Mouse (Mus musculus) embryonic facial prominence, embryonic 10.5 days (tissue): ENCODE measurements at regions not wholly inside any gene's neighbourhood (a gene's known extent, or its start where the extent isn't known, plus 50 kb on each side); places are given as distances from the start of the nearest gene placed in this dataset.
"Not testable (repeated sequence)": the region's sequence is repeated elsewhere in the genome, so short reads cannot be mapped to it uniquely, and the experiment has no call there.

Experiments
- DNase-seq: peaks from one replicate; pipeline ENCODE4 v3.0.0-alpha.2; 2017; ENCODE audit warnings: low spot score
- H3K27ac ChIP-seq: fragments of 300-500 bp; sonication (generic); replicated peaks from 2 replicates; pipeline ENCODE4 v1.5.1; 2016; ENCODE audit warnings: mild to moderate bottlenecking
- H3K27me3 ChIP-seq: fragments of 300-500 bp; sonication (generic); replicated peaks from 2 replicates; pipeline ENCODE4 v1.6.1; 2016; ENCODE audit warnings: low read depth, mild to moderate bottlenecking; ENCODE audit not compliant: poor library complexity, severe bottlenecking
- H3K36me3 ChIP-seq: fragments of 300-500 bp; sonication (generic); replicated peaks from 2 replicates; pipeline ENCODE4 v1.6.1; 2016; ENCODE audit warnings: mild to moderate bottlenecking, moderate library complexity
- H3K4me1 ChIP-seq: fragments of 300-500 bp; sonication (generic); 2 replicates; pipeline ENCODE4 v1.6.1; 2016
- H3K4me3 ChIP-seq: fragments of 300-500 bp; sonication (generic); 2 replicates; pipeline ENCODE4 v1.5.1; 2016; ENCODE audit warnings: mild to moderate bottlenecking, moderate library complexity
- H3K9me3 ChIP-seq: fragments of 300-500 bp; sonication (generic); 2 replicates; pipeline ENCODE4 v1.6.1; 2016; ENCODE audit warnings: mild to moderate bottlenecking
- WGBS: fragments of 180-500 bp; shearing (Covaris S2); methylation state at CpG from one replicate; pipeline ENCODE4 v1.1.7; 2016; 5-methylcytosine and 5-hydroxymethylcytosine counted together

GRCm38 (mm10) chr13:12726831-12727230 is 73.0 kb downstream of the Prl2c3 start:
- not testable (repeated sequence) for H3K4me3 ChIP-seq, H3K9me3 ChIP-seq, H3K36me3 ChIP-seq, H3K27ac ChIP-seq, H3K4me1 ChIP-seq, H3K27me3 ChIP-seq
- peak; percentile 23 for DNase-seq

DNA sequence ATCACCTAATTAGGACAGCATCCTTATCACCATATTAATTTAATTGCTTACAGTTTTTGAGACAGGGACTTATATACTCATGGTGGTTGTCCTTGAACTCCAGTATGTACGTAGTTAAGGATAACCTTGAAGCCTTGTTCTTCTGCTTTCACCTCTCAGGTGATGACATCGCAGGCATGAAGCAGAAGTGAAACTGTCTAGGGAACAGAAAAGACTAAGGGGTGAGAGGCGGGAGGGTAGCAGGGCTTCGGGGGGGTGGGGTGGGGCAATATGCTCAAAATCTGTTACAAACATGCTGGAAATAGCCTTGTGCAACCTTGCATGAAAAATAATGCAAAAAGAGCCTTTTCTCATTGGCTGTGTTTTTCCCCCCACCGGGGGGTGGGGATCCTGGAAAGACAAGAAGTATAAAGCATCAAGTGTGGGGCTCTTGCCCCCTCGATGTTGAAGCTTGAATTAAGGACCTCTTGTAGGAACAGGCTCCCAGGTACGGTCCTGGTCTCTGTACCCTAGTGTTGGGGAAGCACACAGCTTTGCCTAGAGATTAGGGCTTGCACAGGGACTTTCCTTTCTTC is 81.8 kb downstream of the Prl2c3 start:
- not testable (repeated sequence) for H3K4me1 ChIP-seq, H3K27ac ChIP-seq, DNase-seq, H3K27me3 ChIP-seq, H3K9me3 ChIP-seq, H3K4me3 ChIP-seq, H3K36me3 ChIP-seq
- WGBS: 88% methylated on average over 7 of the region's 7 CpGs

- no peaks in the 10 kb centered on the region for H3K4me1 ChIP-seq
- DNase-seq: no peak
- no peaks in the 10 kb centered on the region for H3K27me3 ChIP-seq
- H3K36me3 ChIP-seq: no peaks in the 10 kb centered on the region
- 60% methylated on average over 7 of the region's 7 CpGs for WGBS
- no peak overlapping the region for H3K27ac ChIP-seq
- no peaks in the 10 kb centered on the region for H3K9me3 ChIP-seq
- no peak overlapping the region for H3K4me3 ChIP-seq
Observed at GRCm38 (mm10) chr13:12711471-12712273, 88.2 kb downstream of the Prl2c3 start.

GRCm38 (mm10) chr13:12702804-12703612 is 96.9 kb downstream of the Prl2c3 start:
- peak overlapping the region; percentile 45 for H3K4me3 ChIP-seq
- H3K4me1 ChIP-seq, H3K9me3 ChIP-seq, H3K27ac ChIP-seq, H3K27me3 ChIP-seq, H3K36me3 ChIP-seq: not testable (repeated sequence)
- WGBS: 4% methylated on average over 19 of the region's 27 CpGs
- DNase-seq: peak; percentile 58

DNA sequence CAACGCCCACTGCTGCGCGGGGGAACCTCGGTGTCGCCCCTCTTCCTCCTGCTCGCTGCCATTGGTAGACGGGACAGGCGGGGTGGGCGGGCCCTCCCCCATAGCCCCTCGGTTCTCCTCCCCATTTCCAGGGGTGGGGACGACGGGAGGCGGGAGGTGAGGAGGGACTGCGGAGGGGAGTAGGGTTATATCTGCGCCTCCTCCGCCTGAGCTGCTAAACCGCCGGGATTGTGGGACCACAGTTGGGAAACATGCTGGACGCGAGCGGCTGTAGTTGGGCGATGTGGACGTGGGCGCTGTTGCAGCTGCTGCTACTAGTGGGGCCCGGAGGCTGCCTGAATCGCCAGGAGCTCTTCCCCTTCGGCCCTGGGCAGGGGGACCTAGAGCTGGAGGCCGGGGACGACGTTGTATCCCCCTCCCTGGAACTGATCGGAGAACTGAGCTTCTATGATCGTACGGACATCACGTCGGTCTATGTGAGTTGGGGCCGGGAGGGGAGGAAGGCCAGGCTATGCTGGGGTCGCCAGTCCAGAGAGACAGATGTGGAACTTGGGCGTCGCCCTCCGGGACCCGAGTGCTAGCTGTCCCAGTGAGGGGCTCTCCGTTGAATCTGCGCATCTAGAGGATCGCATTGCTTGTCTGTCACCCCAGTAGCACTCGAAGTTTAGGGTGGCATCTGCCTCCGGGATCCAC is 97.6 kb downstream of the Prl2c3 start:
- not testable (repeated sequence) for H3K9me3 ChIP-seq, H3K4me1 ChIP-seq, H3K36me3 ChIP-seq, H3K27me3 ChIP-seq, H3K27ac ChIP-seq
- H3K4me3 ChIP-seq: peak overlapping the region; percentile 45; the same call in 1 of the 2 replicates
- peak; percentile 40 for DNase-seq
- under 1% methylated on average over 32 of the region's 46 CpGs for WGBS

DNA sequence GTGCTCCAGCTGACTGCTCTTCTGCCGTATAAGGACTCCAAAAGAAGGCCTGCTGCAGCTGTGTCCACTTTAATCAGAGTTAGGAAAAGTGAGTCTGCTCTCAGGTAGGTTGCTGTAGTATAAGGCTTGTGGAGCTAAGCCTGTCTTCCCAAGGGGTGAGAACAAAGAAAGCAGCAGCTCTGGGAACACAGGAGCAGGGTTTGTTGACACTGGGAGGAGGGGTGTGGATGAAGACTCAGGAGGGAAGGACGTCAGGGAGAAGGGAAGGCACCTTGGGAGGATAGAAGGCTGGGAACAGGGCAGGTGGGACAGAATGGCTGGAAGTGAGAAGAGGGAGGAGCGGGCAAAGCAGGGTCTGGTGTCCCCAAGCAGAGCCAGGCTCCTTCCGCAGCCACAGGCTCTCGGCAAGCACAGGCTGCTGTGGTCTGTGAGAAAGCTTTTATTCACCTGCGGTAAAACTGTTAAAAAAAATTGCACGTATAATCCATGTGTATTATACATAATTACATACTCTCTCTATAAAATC is 106.2 kb downstream of the Prl2c3 start:
- H3K27me3 ChIP-seq, H3K4me1 ChIP-seq, H3K4me3 ChIP-seq, H3K9me3 ChIP-seq, H3K36me3 ChIP-seq, H3K27ac ChIP-seq, DNase-seq: not testable (repeated sequence)
- 53% methylated on average over 6 of the region's 7 CpGs for WGBS

GRCm38 (mm10) chr13:12688778-12689177 is 111.1 kb downstream of the Prl2c3 start:
- not testable (repeated sequence) for H3K9me3 ChIP-seq, H3K36me3 ChIP-seq, H3K4me1 ChIP-seq, H3K4me3 ChIP-seq, DNase-seq, H3K27me3 ChIP-seq, H3K27ac ChIP-seq
- WGBS: no CpG with 5 or more reads among the region's 1 CpGs

DNA sequence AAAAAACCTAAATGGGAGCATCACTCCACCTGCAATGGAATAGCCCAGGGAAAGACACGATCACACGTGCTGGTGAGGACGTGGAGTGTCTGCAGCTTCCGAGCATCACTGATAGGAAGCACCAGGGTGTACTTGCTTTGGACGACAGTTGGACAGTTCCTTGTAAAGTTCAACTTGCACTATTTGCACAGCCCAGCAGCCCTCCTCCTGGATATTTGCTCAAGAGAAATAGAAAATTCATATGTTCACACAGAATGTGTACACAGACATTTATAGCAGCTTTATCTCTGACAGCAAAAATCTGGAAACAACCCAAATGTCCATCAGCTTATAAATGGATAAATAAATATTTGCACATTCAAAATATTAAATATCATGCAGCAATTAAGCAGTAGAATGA is 111.7 kb downstream of the Prl2c3 start:
- 88% methylated on average over 3 of the region's 5 CpGs for WGBS
- H3K4me1 ChIP-seq, H3K4me3 ChIP-seq, H3K36me3 ChIP-seq, H3K9me3 ChIP-seq, DNase-seq, H3K27me3 ChIP-seq, H3K27ac ChIP-seq: not testable (repeated sequence)

GRCm38 (mm10) chr13:12680954-12681571 is 115.4 kb downstream of the Ero1lb start:
- WGBS: 73% methylated on average over 6 of the region's 6 CpGs

GRCm38 (mm10) chr13:12680283-12680953 is 114.7 kb downstream of the Ero1lb start:
- H3K9me3 ChIP-seq, H3K27me3 ChIP-seq, H3K36me3 ChIP-seq, H3K4me1 ChIP-seq: not testable (repeated sequence)
- peak; percentile 52 for DNase-seq
- H3K27ac ChIP-seq: 0 out of 2 replicates have a peak overlapping the region, but pooled peaks have one; percentile 14
- peak overlapping the region; percentile 35; the same call in 1 of the 2 replicates for H3K4me3 ChIP-seq
- WGBS: 10% methylated on average over 19 of the region's 19 CpGs

More at GRCm38 (mm10) chr13:12680954-12681571, 115.4 kb downstream of the Ero1lb start:
- H3K36me3 ChIP-seq, H3K4me3 ChIP-seq, H3K9me3 ChIP-seq, DNase-seq, H3K4me1 ChIP-seq, H3K27me3 ChIP-seq, H3K27ac ChIP-seq: not testable (repeated sequence)

- DNase-seq: no peak
- Histone ChIP-seq H3K27me3 (no peaks in the 10 kb centered on the region), H3K27ac (no peak overlapping the region), H3K9me3 (no peaks in the 10 kb centered on the region), H3K4me3 (no peak overlapping the region), H3K36me3 (no peaks in the 10 kb centered on the region), H3K4me1 (peaks cover 4% of the 10 kb centered on the region; the same call in 1 of the 2 replicates)
- 88% methylated on average over 2 of the region's 2 CpGs for WGBS
Observed at GRCm38 (mm10) chr13:12677372-12677771, 111.7 kb downstream of the Ero1lb start.
